Mouse (Mus musculus) ES-Bruce4 (cell line): ENCODE results near the gene Mcrip1. TPM values are rescaled to one million over a fixed set of nuclear protein-coding genes. Genes with fewer than 3 reads are reported as not detected.
"Not testable (repeated sequence)": the region's sequence is repeated elsewhere in the genome, so short reads cannot be mapped to it uniquely, and the experiment has no call there.

Source experiments
- H3K27ac ChIP-seq: 2 replicates; pipeline ENCODE4 v1.5.1; 2012; ENCODE audit warnings: low read length, inconsistent platforms; ENCODE audit not compliant: insufficient read depth
- H3K27me3 ChIP-seq: 2 replicates; pipeline ENCODE4 v1.6.1; 2012; ENCODE audit warnings: mild to moderate bottlenecking, low read length, inconsistent platforms; ENCODE audit not compliant: control insufficient read depth, poor library complexity, insufficient read depth, severe bottlenecking
- H3K36me3 ChIP-seq: 2 replicates; pipeline ENCODE4 v1.6.1; 2012; ENCODE audit warnings: inconsistent platforms, mild to moderate bottlenecking, low read length, moderate library complexity; ENCODE audit not compliant: control insufficient read depth, poor library complexity, insufficient read depth, severe bottlenecking
- H3K4me1 ChIP-seq: one replicate; pipeline ENCODE4 v1.8.1; 2011; ENCODE audit warnings: low read length; ENCODE audit not compliant: control insufficient read depth, insufficient read depth
- H3K4me3 ChIP-seq: 2 replicates; pipeline ENCODE4 v1.5.1; 2011; ENCODE audit warnings: low read depth, mild to moderate bottlenecking, low read length
- H3K9ac ChIP-seq: 2 replicates; pipeline ENCODE4 v1.6.1; 2012; ENCODE audit warnings: low read depth, mild to moderate bottlenecking, inconsistent platforms; ENCODE audit not compliant: poor library complexity, severe bottlenecking
- H3K9me3 ChIP-seq: replicated peaks from 2 replicates; pipeline ENCODE4 v1.6.1; 2012; ENCODE audit warnings: mild to moderate bottlenecking, low read length, inconsistent platforms; ENCODE audit not compliant: control insufficient read depth, poor library complexity, insufficient read depth, severe bottlenecking
- CTCF ChIP-seq: IDR thresholded peaks from one replicate; pipeline ENCODE4 v1.8.1; 2011; ENCODE audit warnings: low read depth, low read length
- EP300 ChIP-seq: IDR thresholded peaks from 2 replicates; pipeline ENCODE4 v1.6.1; 2011; ENCODE audit warnings: low read depth, low read length; ENCODE audit not compliant: insufficient read depth
- POLR2A ChIP-seq: IDR thresholded peaks from one replicate; pipeline ENCODE4 v1.8.1; 2011; ENCODE audit warnings: low read length; ENCODE audit not compliant: insufficient read depth
- polyA plus RNA-seq: library from polyadenylated mRNA; stranded (reverse); fragments of >200 nt; gene quantifications from 2 replicates; pipeline ENCODE4 v1.2.4, GENCODE M21; 2011; ENCODE audit warnings: low read depth; ENCODE audit not compliant: missing spikeins, insufficient read depth, insufficient read length

The Mcrip1 gene
- polyA plus RNA-seq, 1 experiment, result 46.4 TPM

GRCm38 (mm10) chr11:120515611-120516010 lies 33.9 kb downstream of the Mcrip1 start:
- H3K4me1 ChIP-seq, result no peaks in the 10 kb centered on the region
- no peaks in the 10 kb centered on the region for H3K9me3 ChIP-seq
- no peak for TF ChIP-seq POLR2A
- peak; percentile 92 for TF ChIP-seq CTCF
- no peak for TF ChIP-seq EP300
- H3K9ac ChIP-seq, result no peak overlapping the region
- no peak overlapping the region for H3K4me3 ChIP-seq
- no peaks in the 10 kb centered on the region for H3K36me3 ChIP-seq
- H3K27me3 ChIP-seq, result no peaks in the 10 kb centered on the region
- no peak overlapping the region for H3K27ac ChIP-seq

- not testable (repeated sequence) for H3K27ac ChIP-seq, H3K4me1 ChIP-seq, H3K9me3 ChIP-seq, H3K4me3 ChIP-seq, H3K27me3 ChIP-seq, H3K9ac ChIP-seq, H3K36me3 ChIP-seq
These were observed 35.3 kb downstream of the Mcrip1 start for GRCm38 (mm10) chr11:120514262-120514661.

GRCm38 (mm10) chr11:120512790-120513453 lies 36.6 kb downstream of the Mcrip1 start:
- no peak for TF ChIP-seq POLR2A
- no peak for TF ChIP-seq CTCF
- no peak for TF ChIP-seq EP300
- H3K9me3 ChIP-seq, result no peaks in the 10 kb centered on the region
- H3K27me3 ChIP-seq, result no peaks in the 10 kb centered on the region
- no peaks in the 10 kb centered on the region for H3K36me3 ChIP-seq
- H3K9ac ChIP-seq, result no peak overlapping the region
- H3K4me1 ChIP-seq, result no peaks in the 10 kb centered on the region
- H3K4me3 ChIP-seq, result no peak overlapping the region
- H3K27ac ChIP-seq, result no peak overlapping the region

GRCm38 (mm10) chr11:120510375-120511030 lies 39.0 kb downstream of the Mcrip1 start:
- Histone ChIP-seq H3K27ac (no peak overlapping the region), H3K36me3 (no peaks in the 10 kb centered on the region), H3K9me3 (no peaks in the 10 kb centered on the region), H3K27me3 (no peaks in the 10 kb centered on the region), H3K9ac (peak overlapping the region; percentile 24; the same call in 1 of the 2 replicates), H3K4me3 (no peak overlapping the region), H3K4me1 (no peaks in the 10 kb centered on the region)
- TF ChIP-seq CTCF (no peak), EP300 (no peak), POLR2A (no peak)

DNA sequence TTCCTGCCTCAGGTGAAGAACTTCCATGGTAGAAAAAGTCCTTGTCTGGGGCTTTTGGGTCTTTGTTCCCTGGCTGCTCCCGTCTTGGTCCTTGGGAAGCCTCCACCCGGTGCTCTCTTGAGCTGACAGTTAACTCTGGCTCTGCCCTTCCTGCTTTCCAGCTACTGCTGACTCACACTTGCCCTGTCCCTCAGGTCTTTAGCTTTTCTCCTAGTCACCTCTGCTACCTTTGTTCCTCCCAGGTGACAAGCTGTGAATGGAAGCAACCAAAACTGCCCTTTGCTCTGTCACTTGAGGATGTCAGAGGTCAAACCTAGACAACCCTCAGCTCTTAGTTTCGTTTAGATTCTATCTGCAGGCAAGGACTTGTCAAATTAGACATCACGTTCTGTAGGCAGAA lies 39.6 kb downstream of the Mcrip1 start:
- no peaks in the 10 kb centered on the region for H3K36me3 ChIP-seq
- H3K9me3 ChIP-seq, result no peaks in the 10 kb centered on the region
- no peaks in the 10 kb centered on the region for H3K4me1 ChIP-seq
- no peak overlapping the region for H3K4me3 ChIP-seq
- no peak overlapping the region for H3K9ac ChIP-seq
- H3K27me3 ChIP-seq, result no peaks in the 10 kb centered on the region
- H3K27ac ChIP-seq, result no peak overlapping the region
- TF ChIP-seq CTCF (no peak), EP300 (no peak), POLR2A (no peak)

DNA sequence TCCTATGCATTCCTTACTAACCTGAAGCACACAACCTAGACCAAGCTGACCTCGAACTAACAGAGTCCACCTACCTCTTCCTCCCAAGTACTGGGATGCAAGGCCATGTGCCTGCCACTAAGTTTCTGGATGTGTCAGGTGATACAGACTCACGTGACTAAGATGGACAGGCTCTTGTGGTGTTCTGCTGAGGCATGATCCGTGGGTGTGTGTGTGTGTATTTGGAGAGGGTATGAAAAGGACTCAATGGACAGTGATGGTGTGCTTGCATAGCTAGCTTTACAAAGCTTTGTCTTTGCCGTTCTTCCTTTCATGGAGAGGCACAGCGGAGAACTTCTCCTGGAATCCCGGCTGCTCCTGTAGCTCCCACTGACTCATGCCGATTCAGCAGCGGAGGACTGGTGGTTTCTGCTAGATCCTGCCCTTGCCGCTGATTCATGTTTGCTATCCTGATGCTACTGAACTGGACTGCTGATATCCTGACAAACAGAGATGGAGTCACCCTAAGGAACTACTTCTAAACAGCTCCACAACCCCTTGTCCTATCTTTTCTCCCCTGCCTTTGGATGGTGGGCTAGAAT lies 41.1 kb downstream of the Mcrip1 start:
- no peak for TF ChIP-seq CTCF
- TF ChIP-seq POLR2A, result no peak
- TF ChIP-seq EP300, result no peak
- H3K27me3 ChIP-seq, result no peaks in the 10 kb centered on the region
- H3K9ac ChIP-seq, result no peak overlapping the region
- H3K4me3 ChIP-seq, result no peak overlapping the region
- no peaks in the 10 kb centered on the region for H3K36me3 ChIP-seq
- H3K4me1 ChIP-seq, result no peaks in the 10 kb centered on the region
- no peak overlapping the region for H3K27ac ChIP-seq
- no peaks in the 10 kb centered on the region for H3K9me3 ChIP-seq
